Mouse (Mus musculus) heart, adult 2 months (tissue): ENCODE measurements around the gene Pdgfb.

ENCODE experiments used
- CTCF ChIP-seq: fragments of 200-600 bp; IDR thresholded peaks from 2 replicates; pipeline ENCODE4 v1.8.1; 2022; ENCODE audit warnings: antibody characterized with exemption, mild to moderate bottlenecking, moderate library complexity
- EP300 ChIP-seq: fragments of 200-500 bp; IDR thresholded peaks from 2 replicates; pipeline ENCODE4 v1.6.1; 2011; ENCODE audit warnings: low read depth, low read length, control low read depth; ENCODE audit not compliant: insufficient read depth
- POLR2A ChIP-seq: fragments of 200-500 bp; IDR thresholded peaks from 2 replicates; pipeline ENCODE4 v1.6.1; 2011; ENCODE audit warnings: mild to moderate bottlenecking, low read depth, low read length, control low read depth; ENCODE audit not compliant: insufficient read depth

DNA sequence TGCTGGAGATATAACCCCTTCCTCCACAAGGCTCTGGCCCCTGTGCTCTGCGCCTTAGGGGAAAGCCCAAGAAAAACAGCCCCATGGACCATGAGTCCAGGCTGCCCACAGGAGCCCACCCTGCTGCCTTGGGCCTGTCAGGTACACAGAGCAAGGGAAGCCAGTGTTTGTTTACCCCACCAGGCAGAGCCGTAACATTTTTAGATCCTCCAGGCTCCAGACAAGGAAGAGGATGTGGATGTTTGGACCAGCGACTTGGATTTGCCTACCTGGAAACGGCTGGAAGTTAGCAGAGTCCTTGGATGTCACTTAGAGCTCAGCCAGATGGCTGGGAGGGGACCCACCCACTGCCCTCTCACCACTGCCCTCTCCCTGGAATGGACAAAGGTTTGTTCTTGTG lies 4.8 kb upstream of the Pdgfb start:
- no peak for TF ChIP-seq POLR2A
- no peak for TF ChIP-seq CTCF
- no peak for TF ChIP-seq EP300
